Mouse (Mus musculus) layer of hippocampus, postnatal 36 days (tissue): Measurements from ENCODE around the gene Gm3115. TPM values are rescaled to one million over a fixed set of nuclear protein-coding genes. Genes with fewer than 3 reads are reported as not detected.
"Not testable (repeated sequence)": the region's sequence is repeated elsewhere in the genome, so short reads cannot be mapped to it uniquely, and the experiment has no call there.

Experiments
- DNase-seq, 2 experiments: peaks; one replicate each; pipeline ENCODE4 v3.0.0; 2022
- total RNA-seq, 2 experiments: library from RNA; stranded (reverse); gene quantifications; 2 replicates each; pipeline ENCODE4 v1.2.3; 2021

The Gm3115 gene
- total RNA-seq = under 1 TPM; 0.37 to 0.73 TPM

DNA sequence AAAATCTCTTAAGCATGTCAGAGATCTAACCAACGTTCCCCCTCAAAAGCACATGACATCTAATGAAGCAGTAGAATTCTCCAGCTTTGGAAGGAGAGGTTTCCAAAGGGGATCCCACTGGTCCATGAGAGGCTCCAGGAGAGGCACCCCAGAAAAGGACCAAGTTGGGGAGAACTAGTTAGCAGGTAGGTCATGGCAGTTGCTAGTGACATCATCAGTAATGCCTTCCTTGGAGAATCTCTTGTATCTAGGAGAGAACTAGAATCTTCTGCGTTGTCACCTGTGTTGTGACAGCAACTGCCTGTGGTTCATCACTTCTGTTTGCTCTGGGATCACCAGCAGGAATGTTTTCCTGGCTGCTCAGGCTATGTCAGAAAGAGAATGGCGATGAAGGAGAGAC is at the start of gene Gm3115:
Gene Gm3115, plus strand, starts transcription at position 301 of the 400 bp plus-strand sequence.
- not testable (repeated sequence) for DNase-seq

DNA sequence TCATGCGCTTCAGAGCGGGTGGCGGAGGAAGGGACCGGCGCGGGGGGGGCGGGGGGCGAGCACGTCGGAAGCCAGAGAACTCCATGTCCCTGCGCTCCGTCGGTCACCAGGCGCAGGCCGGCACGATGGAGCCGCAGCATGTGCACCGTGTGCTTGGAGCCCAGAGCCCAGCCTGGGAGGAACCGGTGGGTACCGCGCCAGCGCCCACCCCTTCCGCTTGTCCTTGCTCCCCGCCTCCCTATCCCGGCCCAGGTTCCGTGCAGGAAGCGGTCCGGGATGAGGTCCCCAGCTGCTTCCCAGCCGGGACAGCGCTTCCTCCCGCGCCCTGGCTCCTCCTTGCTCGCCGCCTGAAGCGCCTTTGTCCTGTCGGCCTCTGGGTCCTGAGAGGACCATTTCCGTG is 26.5 kb downstream of the Gm3115 start, which contains the start of gene Gm8108:
Gene Gm8108, plus strand, starts transcription at position 101 of the 400 bp plus-strand sequence.
- DNase-seq = not testable (repeated sequence)

GRCm38 (mm10) chr14:4141646-4142045 is 57.7 kb downstream of the Gm3115 start:
- DNase-seq = not testable (repeated sequence)

Other genes starting within 250 kb of the Gm3115 start
- not detected for gene Gm3033, start 237.9 kb upstream of the Gm3115 start, total RNA-seq
- not detected for gene Gm2916, start 199.9 kb upstream of the Gm3115 start, total RNA-seq
- gene Gm3029, start 152.4 kb upstream of the Gm3115 start, total RNA-seq = not detected
- gene Gm3095, start 120.6 kb upstream of the Gm3115 start, total RNA-seq = under 1 TPM in 1 of 2 experiments, not detected in 1; 0.27 TPM
- not detected for gene Gm3099, start 85.7 kb upstream of the Gm3115 start, total RNA-seq
- gene Gm5796, start 60.2 kb upstream of the Gm3115 start, total RNA-seq = 1 to 10 TPM; 3.8 to 7.6 TPM
- gene Gm8108, start 26.4 kb downstream of the Gm3115 start, total RNA-seq = 1 to 10 TPM; 6.4 to 7.8 TPM
- gene Gm3127, start 80.9 kb downstream of the Gm3115 start, total RNA-seq = not detected
- gene Gm2974, start 98.5 kb downstream of the Gm3115 start, total RNA-seq = 1 to 10 TPM in 1 of 2 experiments, under 1 TPM in 1; 0.58 to 1.3 TPM
- gene Gm3138, start 165.5 kb downstream of the Gm3115 start, total RNA-seq = not detected
- under 1 TPM in 1 of 2 experiments, not detected in 1; 0.61 TPM for gene Gm3149, start 233.2 kb downstream of the Gm3115 start, total RNA-seq